8 mouse cellular contexts compared by ENCODE assay signal in genomic region chr3:127012525-127012924, GRCm38 (mm10).
DNase-seq lines count a peak whose midpoint lies in the region; ATAC-seq and TF ChIP-seq lines count a peak whose summit lies in the region.

No protein-coding gene starts in this region.

- no peaks in the 10 kb centered on the region for H3K27me3 ChIP-seq in forebrain, embryonic 11.5 days (ENCODE audit: control insufficient read depth, insufficient read depth, low read length)
- no peaks in the 10 kb centered on the region for H3K27me3 ChIP-seq in forebrain, embryonic 10.5 days (ENCODE audit: poor library complexity, severe bottlenecking)
- H3K27me3 ChIP-seq in spleen, adult 2 months (ENCODE audit: control insufficient read depth, insufficient read depth, low read length), result no peaks in the 10 kb centered on the region

- 0 out of 2 replicates have a peak, but pooled peaks have one; percentile 70 for ATAC-seq in forebrain, embryonic 11.5 days (replicated peaks; ENCODE audit: low FRiP score)
- ATAC-seq in megakaryocyte, adult 5-6 weeks (ENCODE audit: poor library complexity, severe bottlenecking), result peak; percentile 66
- ATAC-seq in frontal cortex, adult (ENCODE audit: low TSS enrichment), result no peak

- no peak overlapping the region for H3K9ac ChIP-seq in forebrain, embryonic 11.5 days (ENCODE audit: low read length)

- no peak overlapping the region for H3K4me2 ChIP-seq in forebrain, embryonic 11.5 days (ENCODE audit: low read depth, low read length, severe bottlenecking)

- no peak for TF ChIP-seq POLR2A in spleen, adult 2 months (IDR thresholded peaks at IDR 0.05; ENCODE audit: low read depth, low read length)
- no peak for TF ChIP-seq POLR2A in embryonic fibroblast, embryonic 13.5 days (IDR thresholded peaks at IDR 0.05; ENCODE audit: low read depth, low read length)

- DNase-seq in forebrain, embryonic 11.5 days (ENCODE audit: low spot score), result peak; percentile 68
- DNase-seq in forebrain, embryonic 10.5 days (ENCODE audit: extremely low spot score, low spot score), result no peak
- DNase-seq in spleen, adult 2 months (ENCODE audit: low read depth in 1 of 2, low spot score in 2 of 2), result no peak
- no peak for DNase-seq in spleen, adult 12 weeks (ENCODE audit: low spot score)
- no peak for DNase-seq in heart, adult 11 months

- no peaks in the 10 kb centered on the region for H3K4me1 ChIP-seq in forebrain, embryonic 11.5 days (replicated peaks; ENCODE audit: control insufficient read depth, insufficient read depth, low read length)
- H3K4me1 ChIP-seq in forebrain, embryonic 10.5 days, result no peaks in the 10 kb centered on the region
- no peaks in the 10 kb centered on the region for H3K4me1 ChIP-seq in spleen, adult 2 months (ENCODE audit: control insufficient read depth, insufficient read depth, insufficient read length)
- H3K4me1 ChIP-seq in embryonic fibroblast, embryonic 13.5 days (ENCODE audit: control insufficient read depth, insufficient read depth, low read length), result no peaks in the 10 kb centered on the region

- no peaks in the 10 kb centered on the region; the same call in 1 of the 2 replicates for H3K36me3 ChIP-seq in forebrain, embryonic 11.5 days (ENCODE audit: control insufficient read depth, insufficient read depth, low read length)
- H3K36me3 ChIP-seq in forebrain, embryonic 10.5 days (replicated peaks), result peaks cover 6% of the 10 kb centered on the region
- no peaks in the 10 kb centered on the region for H3K36me3 ChIP-seq in spleen, adult 2 months (ENCODE audit: control insufficient read depth, insufficient read depth, low read length)

- no peaks in the 10 kb centered on the region for H3K9me3 ChIP-seq in forebrain, embryonic 11.5 days (ENCODE audit: control insufficient read depth, low read length)
- H3K9me3 ChIP-seq in forebrain, embryonic 10.5 days, result no peaks in the 10 kb centered on the region

- no peak overlapping the region for H3K4me3 ChIP-seq in forebrain, embryonic 11.5 days (ENCODE audit: low read depth, low read length)
- H3K4me3 ChIP-seq in forebrain, embryonic 10.5 days, result no peak overlapping the region
- no peak overlapping the region for H3K4me3 ChIP-seq in spleen, adult 2 months (ENCODE audit: extremely low read depth, insufficient read depth, insufficient read length)
- H3K4me3 ChIP-seq in embryonic fibroblast, embryonic 13.5 days (ENCODE audit: insufficient read depth, low read length), result no peak overlapping the region

- H3K27ac ChIP-seq in forebrain, embryonic 11.5 days (ENCODE audit: low read depth, low read length), result no peak overlapping the region
- no peak overlapping the region for H3K27ac ChIP-seq in forebrain, embryonic 10.5 days
- H3K27ac ChIP-seq in spleen, adult 2 months (ENCODE audit: insufficient read depth, low read length), result no peak overlapping the region
- no peak overlapping the region for H3K27ac ChIP-seq in embryonic fibroblast, embryonic 13.5 days (ENCODE audit: insufficient read depth, low read length)

- WGBS in forebrain, embryonic 11.5 days, result 57% methylated on average over 8 of the region's 8 CpGs
- WGBS in forebrain, embryonic 10.5 days, result 61% methylated on average over 8 of the region's 8 CpGs
- WGBS in spleen, adult 2 months, result 61% methylated on average over 8 of the region's 8 CpGs

- TF ChIP-seq CTCF in spleen, adult 2 months (IDR thresholded peaks at IDR 0.05; ENCODE audit: extremely low read depth, insufficient read depth, insufficient read length, insufficient replicate concordance), result peak; percentile 36; the same call in 1 of the 2 replicates
- TF ChIP-seq CTCF in embryonic fibroblast, embryonic 13.5 days (IDR thresholded peaks at IDR 0.05; ENCODE audit: borderline replicate concordance, insufficient read depth, low read length), result peak; percentile 73; the same call in 1 of the 2 replicates
